Mouse (Mus musculus): ENCODE measurements around the gene Olfr924. TPM values are rescaled to one million over a fixed set of nuclear protein-coding genes. Genes with fewer than 3 reads are reported as not detected.
"Not testable (repeated sequence)": the region's sequence is repeated elsewhere in the genome, so short reads cannot be mapped to it uniquely, and the experiment has no call there.

Gene Olfr924
- polyA plus RNA-seq (2014; fragmentation: Nextera tagmentation; extraction: Ambion mirVana), result not detected in 2 replicates

- DNase-seq (ENCODE audit: low spot score), result no peak
- Histone ChIP-seq H3K4me2 (ENCODE audit: low read depth, low read length) (no peak within 1 kb of the TSS), H3K4me1 (ENCODE audit: control insufficient read depth, insufficient read depth, low read length) (no peaks in the 10 kb centered on the region), H3K4me3 (ENCODE audit: low read depth, low read length) (no peak within 1 kb of the TSS), H3K9ac (replicated peaks; ENCODE audit: low read length) (no peak within 1 kb of the TSS), H3K27ac (replicated peaks; ENCODE audit: low read depth, low read length) (no peak within 1 kb of the TSS), H3K27me3 (ENCODE audit: control insufficient read depth, insufficient read depth, low read length) (no peaks in the 10 kb centered on the region), H3K9me3 (replicated peaks; ENCODE audit: control insufficient read depth, low read length) (no peaks in the 10 kb centered on the region), H3K36me3 (replicated peaks; ENCODE audit: control insufficient read depth, insufficient read depth, low read depth, low read length) (no peaks in the 10 kb centered on the region)
- 82% methylated on average over 1 of the region's 1 CpGs for whole genome bisulfite sequencing
- ATAC-seq (replicated peaks; ENCODE audit: insufficient number of reproducible peaks, low FRiP score, low TSS enrichment, low read depth), result no peak
Measured at GRCm38 (mm10) chr9:38844149-38844548, at the start of gene Olfr924. Gene Olfr924, plus strand, starts transcription at chr9:38844449.

- H3K27me3 ChIP-seq (ENCODE audit: control insufficient read depth, insufficient read depth, low read length), result no peaks in the 10 kb centered on the region
- H3K9ac ChIP-seq (replicated peaks; ENCODE audit: low read length), result no peak overlapping the region
- no peak for ATAC-seq (replicated peaks; ENCODE audit: insufficient number of reproducible peaks, low FRiP score, low TSS enrichment, low read depth)
- no peak overlapping the region for H3K4me3 ChIP-seq (ENCODE audit: low read depth, low read length)
- no peak overlapping the region for H3K4me2 ChIP-seq (ENCODE audit: low read depth, low read length)
- no peak for DNase-seq (ENCODE audit: low spot score)
- no peaks in the 10 kb centered on the region for H3K36me3 ChIP-seq (replicated peaks; ENCODE audit: control insufficient read depth, insufficient read depth, low read depth, low read length)
- no peak overlapping the region for H3K27ac ChIP-seq (replicated peaks; ENCODE audit: low read depth, low read length)
- no peaks in the 10 kb centered on the region for H3K9me3 ChIP-seq (replicated peaks; ENCODE audit: control insufficient read depth, low read length)
- H3K4me1 ChIP-seq (ENCODE audit: control insufficient read depth, insufficient read depth, low read length), result no peaks in the 10 kb centered on the region
Measured at GRCm38 (mm10) chr9:38805696-38806095, 38.6 kb upstream of the Olfr924 start.

GRCm38 (mm10) chr9:38814314-38814713, 29.9 kb upstream of the Olfr924 start, which contains the start of gene Olfr922:
Gene Olfr922, plus strand, starts transcription at chr9:38814614.
- no peaks in the 10 kb centered on the region for H3K27me3 ChIP-seq (ENCODE audit: control insufficient read depth, insufficient read depth, low read length)
- H3K4me2 ChIP-seq (ENCODE audit: low read depth, low read length), result no peak within 1 kb of the TSS
- ATAC-seq (replicated peaks; ENCODE audit: insufficient number of reproducible peaks, low FRiP score, low TSS enrichment, low read depth) (no peak), DNase-seq (ENCODE audit: low spot score) (no peak)
- WGBS, result 71% methylated on average over 2 of the region's 2 CpGs
- H3K27ac ChIP-seq (replicated peaks; ENCODE audit: low read depth, low read length), result no peak within 1 kb of the TSS
- H3K4me1 ChIP-seq (ENCODE audit: control insufficient read depth, insufficient read depth, low read length), result no peaks in the 10 kb centered on the region
- H3K9ac ChIP-seq (replicated peaks; ENCODE audit: low read length), result no peak within 1 kb of the TSS
- no peak within 1 kb of the TSS for H3K4me3 ChIP-seq (ENCODE audit: low read depth, low read length)
- H3K9me3 ChIP-seq (replicated peaks; ENCODE audit: control insufficient read depth, low read length), result no peaks in the 10 kb centered on the region
- H3K36me3 ChIP-seq (replicated peaks; ENCODE audit: control insufficient read depth, insufficient read depth, low read depth, low read length), result no peaks in the 10 kb centered on the region

GRCm38 (mm10) chr9:38815458-38815986, 28.7 kb upstream of the Olfr924 start:
- no peak overlapping the region for H3K9ac ChIP-seq (replicated peaks; ENCODE audit: low read length)
- H3K27ac ChIP-seq (replicated peaks; ENCODE audit: low read depth, low read length), result no peak overlapping the region
- DNase-seq (ENCODE audit: low spot score), result no peak
- no peak overlapping the region for H3K4me2 ChIP-seq (ENCODE audit: low read depth, low read length)
- no peaks in the 10 kb centered on the region for H3K4me1 ChIP-seq (ENCODE audit: control insufficient read depth, insufficient read depth, low read length)
- H3K4me3 ChIP-seq (ENCODE audit: low read depth, low read length), result no peak overlapping the region
- WGBS, result 96% methylated on average over 1 of the region's 1 CpGs
- H3K9me3 ChIP-seq (replicated peaks; ENCODE audit: control insufficient read depth, low read length), result no peaks in the 10 kb centered on the region
- H3K36me3 ChIP-seq (replicated peaks; ENCODE audit: control insufficient read depth, insufficient read depth, low read depth, low read length), result no peaks in the 10 kb centered on the region
- ATAC-seq (replicated peaks; ENCODE audit: insufficient number of reproducible peaks, low FRiP score, low TSS enrichment, low read depth), result no peak
- H3K27me3 ChIP-seq (ENCODE audit: control insufficient read depth, insufficient read depth, low read length), result no peaks in the 10 kb centered on the region

- H3K36me3 ChIP-seq (replicated peaks; ENCODE audit: control insufficient read depth, insufficient read depth, low read depth, low read length), result no peaks in the 10 kb centered on the region
- H3K4me3 ChIP-seq (ENCODE audit: low read depth, low read length), result no peak within 1 kb of the TSS
- no peaks in the 10 kb centered on the region for H3K4me1 ChIP-seq (ENCODE audit: control insufficient read depth, insufficient read depth, low read length)
- H3K9ac ChIP-seq (replicated peaks; ENCODE audit: low read length), result no peak within 1 kb of the TSS
- 90% methylated on average over 1 of the region's 1 CpGs for WGBS
- H3K9me3 ChIP-seq (replicated peaks; ENCODE audit: control insufficient read depth, low read length), result no peaks in the 10 kb centered on the region
- ATAC-seq (replicated peaks; ENCODE audit: insufficient number of reproducible peaks, low FRiP score, low TSS enrichment, low read depth) (no peak), DNase-seq (ENCODE audit: low spot score) (no peak)
- H3K27me3 ChIP-seq (ENCODE audit: control insufficient read depth, insufficient read depth, low read length), result no peaks in the 10 kb centered on the region
- no peak within 1 kb of the TSS for H3K27ac ChIP-seq (replicated peaks; ENCODE audit: low read depth, low read length)
- no peak within 1 kb of the TSS for H3K4me2 ChIP-seq (ENCODE audit: low read depth, low read length)
Measured at GRCm38 (mm10) chr9:38826245-38826644, 18.0 kb upstream of the Olfr924 start, which contains the start of gene Olfr923. Gene Olfr923, plus strand, starts transcription at chr9:38826545.

GRCm38 (mm10) chr9:38833027-38833426, 11.2 kb upstream of the Olfr924 start:
- H3K9me3 ChIP-seq (replicated peaks; ENCODE audit: control insufficient read depth, low read length), result no peaks in the 10 kb centered on the region
- WGBS, result 94% methylated on average over 2 of the region's 2 CpGs
- H3K9ac ChIP-seq (replicated peaks; ENCODE audit: low read length), result no peak overlapping the region
- ATAC-seq (replicated peaks; ENCODE audit: insufficient number of reproducible peaks, low FRiP score, low TSS enrichment, low read depth) (no peak), DNase-seq (ENCODE audit: low spot score) (no peak)
- H3K4me3 ChIP-seq (ENCODE audit: low read depth, low read length), result no peak overlapping the region
- H3K27me3 ChIP-seq (ENCODE audit: control insufficient read depth, insufficient read depth, low read length), result no peaks in the 10 kb centered on the region
- no peak overlapping the region for H3K27ac ChIP-seq (replicated peaks; ENCODE audit: low read depth, low read length)
- no peak overlapping the region for H3K4me2 ChIP-seq (ENCODE audit: low read depth, low read length)
- H3K36me3 ChIP-seq (replicated peaks; ENCODE audit: control insufficient read depth, insufficient read depth, low read depth, low read length), result no peaks in the 10 kb centered on the region
- no peaks in the 10 kb centered on the region for H3K4me1 ChIP-seq (ENCODE audit: control insufficient read depth, insufficient read depth, low read length)

- Histone ChIP-seq H3K4me3 (ENCODE audit: low read depth, low read length) (no peak within 1 kb of the TSS), H3K4me1 (ENCODE audit: control insufficient read depth, insufficient read depth, low read length) (no peaks in the 10 kb centered on the region), H3K36me3 (replicated peaks; ENCODE audit: control insufficient read depth, insufficient read depth, low read depth, low read length) (no peaks in the 10 kb centered on the region), H3K27ac (replicated peaks; ENCODE audit: low read depth, low read length) (no peak within 1 kb of the TSS), H3K4me2 (ENCODE audit: low read depth, low read length) (no peak within 1 kb of the TSS), H3K27me3 (ENCODE audit: control insufficient read depth, insufficient read depth, low read length) (no peaks in the 10 kb centered on the region), H3K9ac (replicated peaks; ENCODE audit: low read length) (no peak within 1 kb of the TSS), H3K9me3 (replicated peaks; ENCODE audit: control insufficient read depth, low read length) (no peaks in the 10 kb centered on the region)
- DNase-seq (ENCODE audit: low spot score) (no peak), ATAC-seq (replicated peaks; ENCODE audit: insufficient number of reproducible peaks, low FRiP score, low TSS enrichment, low read depth) (no peak)
Measured at GRCm38 (mm10) chr9:38854760-38855159, 10.5 kb downstream of the Olfr924 start, which contains the start of gene Olfr26. Gene Olfr26, plus strand, starts transcription at chr9:38855060.

- not testable (repeated sequence) for H3K9ac ChIP-seq (replicated peaks; ENCODE audit: low read length); H3K9me3 ChIP-seq (replicated peaks; ENCODE audit: control insufficient read depth, low read length); ATAC-seq (replicated peaks; ENCODE audit: insufficient number of reproducible peaks, low FRiP score, low TSS enrichment, low read depth); H3K4me1 ChIP-seq (ENCODE audit: control insufficient read depth, insufficient read depth, low read length); H3K4me3 ChIP-seq (ENCODE audit: low read depth, low read length); DNase-seq (ENCODE audit: low spot score); H3K4me2 ChIP-seq (ENCODE audit: low read depth, low read length); H3K27ac ChIP-seq (replicated peaks; ENCODE audit: low read depth, low read length); H3K27me3 ChIP-seq (ENCODE audit: control insufficient read depth, insufficient read depth, low read length); H3K36me3 ChIP-seq (replicated peaks; ENCODE audit: control insufficient read depth, insufficient read depth, low read depth, low read length)
- 68% methylated on average over 2 of the region's 2 CpGs for WGBS
Measured at GRCm38 (mm10) chr9:38874880-38875279, 30.6 kb downstream of the Olfr924 start.
